Mouse (Mus musculus) embryonic stem cell, embryonic (primary cell): ENCODE results near the gene Fhl2.

Source experiments
- CTCF ChIA-PET, 4 experiments: fragments of 300-600 bp in 2 of 4; fragments of 350-600 bp in 2 of 4; sonication (Branson Sonifier 250); formaldehyde crosslinking; loops; one replicate each; lab custom pipeline; 2022; ENCODE audit warnings: inconsistent platforms in 2 of 4; lab: Charles Lee
- POLR2A ChIA-PET, 4 experiments: fragments of 300-600 bp in 2 of 4; fragments of 350-600 bp in 2 of 4; sonication (Branson Sonifier 250); formaldehyde crosslinking; loops; one replicate each; lab custom pipeline; 2022; ENCODE audit warnings: antibody characterized with exemption in 4 of 4, inconsistent platforms in 1 of 4; lab: Charles Lee

Gene Fhl2

GRCm38 (mm10) chr1:43138268-43138812, 58.4 kb downstream of the Fhl2 start:
- ChIA-PET POLR2A (no interaction called here), CTCF (interaction anchor here in 3 of 4 experiments (0.5 to 2.4 kb wide), 14 partner anchors 11 to 600 kb away, joined by 3 to 58 read pairs (median 6); partner anchors contain the start of genes AI597479 (in 1 of the 3) and Tgfbrap1 (in 1 of the 3))

GRCm38 (mm10) chr1:43137334-43137733, 59.5 kb downstream of the Fhl2 start:
- ChIA-PET CTCF (interaction anchor here in 1 of 4 experiments (0.7 kb wide), 1 partner anchor 595 kb away, joined by 4 read pairs; no protein-coding TSS in a partner anchor), POLR2A (interaction anchor here in 1 of 4 experiments (0.6 kb wide), 1 partner anchor 249 kb away, joined by 5 read pairs; no protein-coding TSS in a partner anchor)

GRCm38 (mm10) chr1:43136488-43137029, 60.2 kb downstream of the Fhl2 start:
- POLR2A ChIA-PET = interaction anchor here in 1 of 4 experiments (1.3 kb wide), 1 partner anchor 43 kb away, joined by 3 read pairs; no protein-coding TSS in a partner anchor
- CTCF ChIA-PET = interaction anchor here in 1 of 4 experiments (0.9 kb wide), 1 partner anchor 121 kb away, joined by 3 read pairs; no protein-coding TSS in a partner anchor

GRCm38 (mm10) chr1:43131591-43131990, 65.2 kb downstream of the Fhl2 start:
- ChIA-PET POLR2A (no interaction called here), CTCF (interaction anchor here in 1 of 4 experiments (1.0 kb wide), 1 partner anchor 8 kb away, joined by 4 read pairs; no protein-coding TSS in a partner anchor)

GRCm38 (mm10) chr1:43130219-43130981, 66.4 kb downstream of the Fhl2 start:
- ChIA-PET POLR2A (no interaction called here), CTCF (interaction anchor here in 1 of 4 experiments (1.2 kb wide), 1 partner anchor 9 kb away, joined by 3 read pairs; no protein-coding TSS in a partner anchor)

- CTCF ChIA-PET = interaction anchor here in 1 of 4 experiments (1.1 kb wide), 1 partner anchor 11 kb away, joined by 4 read pairs; no protein-coding TSS in a partner anchor
Observed at GRCm38 (mm10) chr1:43127820-43128610, 68.8 kb downstream of the Fhl2 start.

GRCm38 (mm10) chr1:43127196-43127595, 69.6 kb downstream of the Fhl2 start:
- ChIA-PET CTCF (interaction anchor here in 1 of 4 experiments (1.1 kb wide), 1 partner anchor 12 kb away, joined by 4 read pairs; no protein-coding TSS in a partner anchor), POLR2A (interaction anchor here in 1 of 4 experiments (0.6 kb wide), 1 partner anchor 277 kb away, joined by 3 read pairs; no protein-coding TSS in a partner anchor)

More at GRCm38 (mm10) chr1:43127820-43128610, 68.8 kb downstream of the Fhl2 start:
- POLR2A ChIA-PET = no interaction called here

- CTCF ChIA-PET = interaction anchor here in 2 of 4 experiments (0.5 to 2.5 kb wide), 4 partner anchors 11 to 1125 kb away, joined by 3 to 10 read pairs (median 4); no protein-coding TSS in a partner anchor
Observed at GRCm38 (mm10) chr1:43124726-43125125, 72.1 kb downstream of the Fhl2 start.

GRCm38 (mm10) chr1:43122616-43123015, 74.2 kb downstream of the Fhl2 start:
- POLR2A ChIA-PET = no interaction called here
- CTCF ChIA-PET = no interaction called here

More at GRCm38 (mm10) chr1:43124726-43125125, 72.1 kb downstream of the Fhl2 start:
- POLR2A ChIA-PET = interaction anchor here in 2 of 4 experiments (0.7 to 1.3 kb wide), 2 partner anchors 32 to 819 kb away, joined by 3 to 4 read pairs; no protein-coding TSS in a partner anchor

GRCm38 (mm10) chr1:43120950-43121349, 75.8 kb downstream of the Fhl2 start:
- ChIA-PET CTCF (no interaction called here), POLR2A (no interaction called here)

- ChIA-PET CTCF (interaction anchor here in 1 of 4 experiments (1.0 kb wide), 1 partner anchor 22 kb away, joined by 3 read pairs; no protein-coding TSS in a partner anchor), POLR2A (interaction anchor here in 1 of 4 experiments (1.2 kb wide), 1 partner anchor 8 kb away, joined by 3 read pairs; no protein-coding TSS in a partner anchor)
Observed at GRCm38 (mm10) chr1:43117435-43117834, 79.3 kb downstream of the Fhl2 start.

GRCm38 (mm10) chr1:43112882-43113281, 83.9 kb downstream of the Fhl2 start:
- CTCF ChIA-PET = interaction anchor here in 3 of 4 experiments (0.8 kb wide), 3 partner anchors 12 to 156 kb away, joined by 3 to 8 read pairs (median 4); no protein-coding TSS in a partner anchor
- POLR2A ChIA-PET = no interaction called here

- POLR2A ChIA-PET = interaction anchor here in 1 of 4 experiments (1.0 kb wide), 1 partner anchor 12 kb away, joined by 5 read pairs; the partner anchor contains the start of genes AI597479 and Tgfbrap1
- CTCF ChIA-PET = interaction anchor here in 1 of 4 experiments (1.6 kb wide), 1 partner anchor 12 kb away, joined by 4 read pairs; the partner anchor contains the start of genes AI597479 and Tgfbrap1
Observed at GRCm38 (mm10) chr1:43110556-43110955, 86.2 kb downstream of the Fhl2 start.

- CTCF ChIA-PET = no interaction called here
- POLR2A ChIA-PET = interaction anchor here in 1 of 4 experiments (0.9 to 1.5 kb wide), 2 partner anchors 9 to 257 kb away, joined by 3 read pairs; partner anchors contain the start of gene Mrps9
Observed at GRCm38 (mm10) chr1:43108729-43109128, 88.1 kb downstream of the Fhl2 start.

- POLR2A ChIA-PET = interaction anchor here in 2 of 4 experiments (0.8 to 1.3 kb wide), 10 partner anchors 11 to 1003 kb away, joined by 3 to 5 read pairs (median 4); partner anchors contain the start of genes Mrps9 (in 1 of the 2) and Tpp2 (in 1 of the 2)
Observed at GRCm38 (mm10) chr1:43098031-43098984, 98.5 kb downstream of the Fhl2 start, which contains the start of the genes Tgfbrap1 and AI597479. Gene Tgfbrap1, minus strand, starts transcription at chr1:43098637. Gene AI597479, plus strand, starts transcription at chr1:43098710.

GRCm38 (mm10) chr1:43094206-43094605, 102.6 kb downstream of the Fhl2 start:
- ChIA-PET POLR2A (no interaction called here), CTCF (interaction anchor here in 2 of 4 experiments (0.6 to 0.7 kb wide), 2 partner anchors 15 to 35 kb away, joined by 3 to 16 read pairs; no protein-coding TSS in a partner anchor)

More at GRCm38 (mm10) chr1:43098031-43098984, 98.5 kb downstream of the Fhl2 start, which contains the start of the genes Tgfbrap1 and AI597479:
- CTCF ChIA-PET = interaction anchor here in 2 of 4 experiments (0.9 to 1.3 kb wide), 4 partner anchors 12 to 405 kb away, joined by 3 to 4 read pairs (median 4); no protein-coding TSS in a partner anchor
